Comparison of ENCODE assay signal across 8 mouse cellular contexts in genomic region chr4:135964426-135964825, GRCm38 (mm10). TPM values are rescaled to one million over a fixed set of nuclear protein-coding genes. Genes with fewer than 3 reads are reported as not detected.
DNase-seq lines count a peak whose midpoint lies in the region; ATAC-seq lines count a peak whose summit lies in the region.

No protein-coding gene starts in this region.

- H3K4me1 ChIP-seq in hindbrain, embryonic 10.5 days (replicated peaks): peaks cover 41% of the 10 kb centered on the region
- H3K4me1 ChIP-seq in megakaryocyte, embryonic 14.5 days: peaks cover 63% of the 10 kb centered on the region

- peak overlapping the region; percentile 78 for H3K4me3 ChIP-seq in hindbrain, embryonic 10.5 days
- peak overlapping the region; percentile 95 for H3K4me3 ChIP-seq in megakaryocyte, embryonic 14.5 days (replicated peaks)

- WGBS in hindbrain, embryonic 10.5 days: 9% methylated on average over 12 of the region's 12 CpGs

- no peaks in the 10 kb centered on the region for H3K9me3 ChIP-seq in hindbrain, embryonic 10.5 days
- H3K9me3 ChIP-seq in megakaryocyte, embryonic 14.5 days: no peaks in the 10 kb centered on the region

- no peaks in the 10 kb centered on the region for H3K27me3 ChIP-seq in hindbrain, embryonic 10.5 days (ENCODE audit: insufficient read depth, poor library complexity, severe bottlenecking)
- H3K27me3 ChIP-seq in megakaryocyte, embryonic 14.5 days (replicated peaks): no peaks in the 10 kb centered on the region

- intact Hi-C loops in left cerebral cortex, postnatal 14 days (cut with DNase I): loop anchor here (5.0 kb wide), 1 partner anchor 72 kb away; no protein-coding TSS in a partner anchor

- ATAC-seq in erythroblast, adult 5-6 weeks (replicated peaks; ENCODE audit: low FRiP score, poor library complexity, severe bottlenecking): peak; percentile 60

- H3K27ac ChIP-seq in hindbrain, embryonic 10.5 days: peak overlapping the region; percentile 88

- H3K36me3 ChIP-seq in hindbrain, embryonic 10.5 days: peaks cover 55% of the 10 kb centered on the region
- H3K36me3 ChIP-seq in megakaryocyte, embryonic 14.5 days (replicated peaks; ENCODE audit: low read length): peaks cover 77% of the 10 kb centered on the region

- peak; percentile 46 for DNase-seq in CD4-positive helper T cell, adult 2 months (ENCODE audit: low read depth, low spot score)
- peak; percentile 82 for DNase-seq in adrenal gland, adult 2 months
- DNase-seq in hindbrain, embryonic 10.5 days (ENCODE audit: low spot score): no peak
- DNase-seq in left cerebral cortex, postnatal 14 days (ENCODE audit: low spot score in 2 of 2): peak; percentile 45 to 71
- DNase-seq in spleen, postnatal 36 days (ENCODE audit: low spot score in 2 of 2): peak; percentile 43 to 45
- DNase-seq in retina, postnatal 1 day: no peak

RNA-seq across cellular contexts. Expression of gene Gale, which starts 0.9 kb away (rescaled TPM):
- 10 to 100 TPM; 15.5 to 24.8 TPM for total RNA-seq in adrenal gland, adult 2 months (2021)
- 22.9 and 33.3 TPM in 2 replicates for polyA plus RNA-seq in adrenal gland, adult 2 months (2012; rRNA removed)
- 2.3 and 7.9 TPM in 2 replicates for total RNA-seq in erythroblast, adult 5-6 weeks (2015; ENCODE audit: low replicate concordance)
- total RNA-seq in erythroblast, adult 5-6 weeks (2017; ENCODE audit: low replicate concordance): 2.3 and 4.2 TPM in 2 replicates
- 48.5 and 49.7 TPM in 2 replicates for polyA plus RNA-seq in hindbrain, embryonic 10.5 days (2016; fragmentation: Nextera tagmentation; extraction: Ambion mirVana)
- 10 to 100 TPM; 26.2 to 31.6 TPM for total RNA-seq in left cerebral cortex, postnatal 14 days (2021)
- polyA plus RNA-seq in megakaryocyte, embryonic 14.5 days (2012; ENCODE audit: insufficient read depth, low replicate concordance): 71.2 and 91.8 TPM in 2 replicates

RNA-seq across cellular contexts. Expression of gene Lypla2, which starts 8.0 kb away (rescaled TPM):
- 10 to 100 TPM; 59.8 to 78.2 TPM for total RNA-seq in adrenal gland, adult 2 months (2021)
- 155 and 169 TPM in 2 replicates for polyA plus RNA-seq in adrenal gland, adult 2 months (2012; rRNA removed)
- total RNA-seq in erythroblast, adult 5-6 weeks (2015; ENCODE audit: low replicate concordance): 14.6 and 25.2 TPM in 2 replicates
- 4.5 and 6.1 TPM in 2 replicates for total RNA-seq in erythroblast, adult 5-6 weeks (2017; ENCODE audit: low replicate concordance)
- 213 and 223 TPM in 2 replicates for polyA plus RNA-seq in hindbrain, embryonic 10.5 days (2016; fragmentation: Nextera tagmentation; extraction: Ambion mirVana)
- 10 to 100 TPM; 82.2 to 91.6 TPM for total RNA-seq in left cerebral cortex, postnatal 14 days (2021)
- 295 and 453 TPM in 2 replicates for polyA plus RNA-seq in megakaryocyte, embryonic 14.5 days (2012; ENCODE audit: insufficient read depth, low replicate concordance)

RNA-seq across cellular contexts. Expression of gene Hmgcl, which starts 18.2 kb away (rescaled TPM):
- total RNA-seq in adrenal gland, adult 2 months (2021): 10 to 100 TPM; 42.7 to 71.0 TPM
- 33.9 and 35.3 TPM in 2 replicates for polyA plus RNA-seq in adrenal gland, adult 2 months (2012; rRNA removed)
- 17.3 and 45.4 TPM in 2 replicates for total RNA-seq in erythroblast, adult 5-6 weeks (2015; ENCODE audit: low replicate concordance)
- 15.6 and 15.8 TPM in 2 replicates for total RNA-seq in erythroblast, adult 5-6 weeks (2017; ENCODE audit: low replicate concordance)
- 60.3 and 61.4 TPM in 2 replicates for polyA plus RNA-seq in hindbrain, embryonic 10.5 days (2016; fragmentation: Nextera tagmentation; extraction: Ambion mirVana)
- total RNA-seq in left cerebral cortex, postnatal 14 days (2021): 10 to 100 TPM; 28.3 to 30.9 TPM
- polyA plus RNA-seq in megakaryocyte, embryonic 14.5 days (2012; ENCODE audit: insufficient read depth, low replicate concordance): 27.0 and 31.8 TPM in 2 replicates

RNA-seq across cellular contexts. Expression of gene Pithd1, which starts 22.6 kb away (rescaled TPM):
- total RNA-seq in adrenal gland, adult 2 months (2021): 10 to 100 TPM; 23.1 to 35.5 TPM
- polyA plus RNA-seq in adrenal gland, adult 2 months (2012; rRNA removed): 59.2 and 59.4 TPM in 2 replicates
- 24.4 and 34.5 TPM in 2 replicates for total RNA-seq in erythroblast, adult 5-6 weeks (2015; ENCODE audit: low replicate concordance)
- total RNA-seq in erythroblast, adult 5-6 weeks (2017; ENCODE audit: low replicate concordance): 72.0 and 131 TPM in 2 replicates
- 60.7 and 61.2 TPM in 2 replicates for polyA plus RNA-seq in hindbrain, embryonic 10.5 days (2016; fragmentation: Nextera tagmentation; extraction: Ambion mirVana)
- 10 to 100 TPM; 71.5 to 72.5 TPM for total RNA-seq in left cerebral cortex, postnatal 14 days (2021)
- 41.3 and 62.6 TPM in 2 replicates for polyA plus RNA-seq in megakaryocyte, embryonic 14.5 days (2012; ENCODE audit: insufficient read depth, low replicate concordance)

RNA-seq across cellular contexts. Expression of gene Fuca1, which starts 43.9 kb away (rescaled TPM):
- 10 to 100 TPM; 82.7 to 86.3 TPM for total RNA-seq in adrenal gland, adult 2 months (2021)
- polyA plus RNA-seq in adrenal gland, adult 2 months (2012; rRNA removed): 31.8 and 35.2 TPM in 2 replicates
- 9.2 and 15.2 TPM in 2 replicates for total RNA-seq in erythroblast, adult 5-6 weeks (2015; ENCODE audit: low replicate concordance)
- total RNA-seq in erythroblast, adult 5-6 weeks (2017; ENCODE audit: low replicate concordance): 29.4 and 31.6 TPM in 2 replicates
- polyA plus RNA-seq in hindbrain, embryonic 10.5 days (2016; fragmentation: Nextera tagmentation; extraction: Ambion mirVana): 54.3 and 59.5 TPM in 2 replicates
- total RNA-seq in left cerebral cortex, postnatal 14 days (2021): 10 to 100 TPM; 34.0 to 39.0 TPM
- 19.9 and 22.2 TPM in 2 replicates for polyA plus RNA-seq in megakaryocyte, embryonic 14.5 days (2012; ENCODE audit: insufficient read depth, low replicate concordance)

Comparison
In these comparisons a context has a peak if more than half of its experiments do, and no peak if none do; other contexts are left out.
1. DNase-seq: peak in CD4-positive helper T cell, adult 2 months (single experiment), adrenal gland, adult 2 months (single experiment), left cerebral cortex, postnatal 14 days (2 of 2) and spleen, postnatal 36 days (2 of 2); none in hindbrain, embryonic 10.5 days (single experiment) and retina, postnatal 1 day (single experiment).